Mouse (Mus musculus): ENCODE measurements around the gene Pde10a. TPM values are rescaled to one million over a fixed set of nuclear protein-coding genes. Genes with fewer than 3 reads are reported as not detected.

Gene Pde10a
- polyA plus RNA-seq (2015; fragmentation: Nextera tagmentation; extraction: Ambion mirVana), result 21.5 and 21.9 TPM in 2 replicates

GRCm38 (mm10) chr17:8525225-8525721, at the start of gene Pde10a:
Gene Pde10a, plus strand, starts transcription at chr17:8525372.
- Histone ChIP-seq H3K27me3 (peaks cover 19% of the 10 kb centered on the region), H3K4me1 (peaks cover 27% of the 10 kb centered on the region), H3K27ac (replicated peaks) (0 out of 2 replicates have a peak within 1 kb of the TSS, but pooled peaks have one; percentile 41), H3K4me2 (replicated peaks) (peak within 1 kb of the TSS; percentile 93), H3K36me3 (no peaks in the 10 kb centered on the region), H3K4me3 (peak within 1 kb of the TSS; percentile 60), H3K9ac (replicated peaks) (peak within 1 kb of the TSS; percentile 70), H3K9me3 (no peaks in the 10 kb centered on the region)
- WGBS, result 1% methylated on average over 22 of the region's 22 CpGs
- ATAC-seq (replicated peaks), result peak; percentile 3; the same call in 1 of the 2 replicates

- Histone ChIP-seq H3K9me3 (no peaks in the 10 kb centered on the region), H3K4me1 (no peaks in the 10 kb centered on the region), H3K27ac (replicated peaks) (no peak overlapping the region), H3K4me3 (no peak overlapping the region), H3K9ac (replicated peaks) (no peak overlapping the region), H3K36me3 (no peaks in the 10 kb centered on the region), H3K27me3 (no peaks in the 10 kb centered on the region), H3K4me2 (replicated peaks) (no peak overlapping the region)
- ATAC-seq (replicated peaks), result no peak
- 82% methylated on average over 3 of the region's 3 CpGs for WGBS
These were observed 46.6 kb upstream of the Pde10a start for GRCm38 (mm10) chr17:8478554-8478953.

DNA sequence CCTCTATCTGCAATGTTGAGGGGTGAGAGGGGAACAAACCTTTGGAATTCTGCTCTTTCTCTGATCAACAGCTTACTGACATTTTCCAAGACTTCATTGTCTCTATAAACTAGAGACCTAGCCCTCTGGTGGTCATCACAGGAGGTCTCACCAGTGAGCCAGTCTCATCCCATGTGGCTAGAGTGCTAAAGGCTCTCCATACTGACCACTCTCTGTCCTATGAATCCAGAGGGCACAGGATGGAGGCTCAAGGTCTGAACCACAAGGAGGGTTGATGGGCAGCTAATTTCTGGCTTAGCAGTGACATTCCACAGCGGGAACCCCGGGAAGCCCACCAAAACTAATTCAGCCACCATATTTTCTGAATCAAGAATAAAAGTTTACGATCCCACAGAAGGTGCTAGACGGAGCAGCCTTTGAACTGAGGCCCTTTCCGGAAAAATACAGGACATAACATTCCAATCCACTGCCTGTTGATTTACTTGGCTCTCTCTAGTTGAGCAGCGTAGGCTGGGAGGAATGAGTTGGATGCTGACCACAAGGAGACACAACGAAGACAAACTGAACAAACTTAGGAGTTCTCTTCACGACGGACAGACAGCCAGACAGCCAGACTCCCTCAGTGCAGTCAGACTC, 45.6 kb upstream of the Pde10a start:
- WGBS, result 87% methylated on average over 9 of the region's 9 CpGs
- H3K4me2 ChIP-seq (replicated peaks), result no peak overlapping the region
- no peaks in the 10 kb centered on the region for H3K9me3 ChIP-seq
- no peaks in the 10 kb centered on the region for H3K36me3 ChIP-seq
- H3K4me3 ChIP-seq, result no peak overlapping the region
- no peaks in the 10 kb centered on the region for H3K4me1 ChIP-seq
- H3K9ac ChIP-seq (replicated peaks), result no peak overlapping the region
- no peak for ATAC-seq (replicated peaks)
- H3K27me3 ChIP-seq, result no peaks in the 10 kb centered on the region
- H3K27ac ChIP-seq (replicated peaks), result no peak overlapping the region

- H3K4me2 ChIP-seq (replicated peaks), result no peak overlapping the region
- no peak overlapping the region for H3K27ac ChIP-seq (replicated peaks)
- 76% methylated on average over 10 of the region's 10 CpGs for WGBS
- H3K9ac ChIP-seq (replicated peaks), result no peak overlapping the region
- H3K4me1 ChIP-seq, result no peaks in the 10 kb centered on the region
- no peaks in the 10 kb centered on the region for H3K27me3 ChIP-seq
- ATAC-seq (replicated peaks), result no peak
- H3K36me3 ChIP-seq, result no peaks in the 10 kb centered on the region
- no peaks in the 10 kb centered on the region for H3K9me3 ChIP-seq
- H3K4me3 ChIP-seq, result no peak overlapping the region
These were observed 43.4 kb upstream of the Pde10a start for GRCm38 (mm10) chr17:8481797-8482196.

DNA sequence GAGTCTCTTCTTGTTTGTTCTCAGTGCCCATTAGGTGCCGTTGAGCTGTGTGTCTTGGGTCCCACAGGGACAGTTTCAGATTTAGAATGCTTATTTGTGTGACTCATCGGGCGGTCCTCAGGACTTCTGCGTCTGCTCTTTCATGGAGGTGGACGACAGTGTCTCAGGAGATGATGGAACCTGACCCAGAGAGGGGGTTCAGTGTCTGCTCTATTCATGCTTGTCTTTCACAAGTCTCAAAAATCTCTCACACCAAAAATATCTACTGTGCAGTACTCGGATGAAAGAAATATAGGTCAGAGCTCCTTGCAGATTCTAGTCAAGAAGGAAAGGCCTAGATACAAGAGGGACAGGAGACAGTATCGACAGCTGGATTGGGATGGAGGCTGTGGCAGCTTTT, 42.3 kb upstream of the Pde10a start:
- Histone ChIP-seq H3K27me3 (no peaks in the 10 kb centered on the region), H3K4me3 (no peak overlapping the region), H3K27ac (replicated peaks) (no peak overlapping the region), H3K36me3 (no peaks in the 10 kb centered on the region), H3K4me2 (replicated peaks) (no peak overlapping the region), H3K9me3 (no peaks in the 10 kb centered on the region), H3K9ac (replicated peaks) (no peak overlapping the region), H3K4me1 (no peaks in the 10 kb centered on the region)
- no peak for ATAC-seq (replicated peaks)
- WGBS, result 87% methylated on average over 7 of the region's 7 CpGs

- ATAC-seq (replicated peaks), result no peak
- Histone ChIP-seq H3K4me2 (replicated peaks) (no peak overlapping the region), H3K4me3 (no peak overlapping the region), H3K9me3 (no peaks in the 10 kb centered on the region), H3K4me1 (no peaks in the 10 kb centered on the region), H3K9ac (replicated peaks) (no peak overlapping the region), H3K27me3 (no peaks in the 10 kb centered on the region), H3K36me3 (no peaks in the 10 kb centered on the region), H3K27ac (replicated peaks) (no peak overlapping the region)
- WGBS, result 76% methylated on average over 3 of the region's 3 CpGs
These were observed 40.9 kb upstream of the Pde10a start for GRCm38 (mm10) chr17:8484246-8484645.

GRCm38 (mm10) chr17:8485146-8485545, 40.0 kb upstream of the Pde10a start:
- no peak overlapping the region for H3K27ac ChIP-seq (replicated peaks)
- no peaks in the 10 kb centered on the region for H3K27me3 ChIP-seq
- no peaks in the 10 kb centered on the region for H3K36me3 ChIP-seq
- no peak overlapping the region for H3K4me3 ChIP-seq
- H3K4me1 ChIP-seq, result no peaks in the 10 kb centered on the region
- no peaks in the 10 kb centered on the region for H3K9me3 ChIP-seq
- no peak overlapping the region for H3K9ac ChIP-seq (replicated peaks)
- no peak for ATAC-seq (replicated peaks)
- H3K4me2 ChIP-seq (replicated peaks), result no peak overlapping the region

DNA sequence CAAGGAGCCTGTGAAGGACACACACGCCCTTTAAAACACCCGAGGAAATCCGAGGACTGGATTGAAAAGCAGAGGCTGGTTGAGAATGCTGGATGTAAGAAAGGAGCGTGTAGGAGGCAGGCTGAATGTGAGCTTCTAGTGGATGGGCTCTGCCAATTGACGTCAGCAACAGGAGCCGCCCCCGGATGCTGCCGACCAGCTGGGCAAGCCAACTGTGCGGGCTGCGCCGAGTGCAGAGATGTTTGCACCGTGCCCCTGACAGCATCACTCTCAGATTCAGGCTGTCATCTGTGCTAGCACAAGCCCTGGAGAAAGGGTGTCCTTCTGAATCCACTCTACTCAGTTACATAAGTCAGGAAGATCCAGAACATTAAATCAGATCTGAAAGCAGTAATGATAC, 37.3 kb upstream of the Pde10a start:
- no peaks in the 10 kb centered on the region for H3K27me3 ChIP-seq
- H3K4me2 ChIP-seq (replicated peaks), result 0 out of 2 replicates have a peak overlapping the region, but pooled peaks have one; percentile 20
- no peak for ATAC-seq (replicated peaks)
- WGBS, result 62% methylated on average over 12 of the region's 12 CpGs
- no peak overlapping the region for H3K27ac ChIP-seq (replicated peaks)
- no peaks in the 10 kb centered on the region for H3K9me3 ChIP-seq
- H3K4me1 ChIP-seq, result no peaks in the 10 kb centered on the region
- H3K9ac ChIP-seq (replicated peaks), result no peak overlapping the region
- no peak overlapping the region for H3K4me3 ChIP-seq
- no peaks in the 10 kb centered on the region for H3K36me3 ChIP-seq

DNA sequence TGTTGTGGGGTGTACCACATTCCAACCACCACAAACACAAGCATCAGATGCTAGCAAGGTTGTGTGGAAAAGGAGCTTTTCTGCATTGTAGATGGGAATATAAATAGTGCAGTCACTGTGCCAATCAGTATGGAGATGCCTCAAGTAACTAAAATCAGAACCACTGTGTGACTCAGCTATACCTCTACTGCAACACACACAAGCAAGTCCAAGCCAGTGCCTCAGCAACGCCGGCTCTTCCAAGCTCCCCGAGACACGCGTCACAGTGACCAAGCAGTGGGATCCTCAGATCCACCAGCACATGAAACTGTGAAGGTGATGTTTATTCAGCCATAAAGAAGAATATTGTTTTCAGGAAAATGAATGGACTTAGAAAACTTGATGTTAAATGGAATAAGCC, 34.2 kb upstream of the Pde10a start:
- WGBS, result 91% methylated on average over 5 of the region's 5 CpGs

DNA sequence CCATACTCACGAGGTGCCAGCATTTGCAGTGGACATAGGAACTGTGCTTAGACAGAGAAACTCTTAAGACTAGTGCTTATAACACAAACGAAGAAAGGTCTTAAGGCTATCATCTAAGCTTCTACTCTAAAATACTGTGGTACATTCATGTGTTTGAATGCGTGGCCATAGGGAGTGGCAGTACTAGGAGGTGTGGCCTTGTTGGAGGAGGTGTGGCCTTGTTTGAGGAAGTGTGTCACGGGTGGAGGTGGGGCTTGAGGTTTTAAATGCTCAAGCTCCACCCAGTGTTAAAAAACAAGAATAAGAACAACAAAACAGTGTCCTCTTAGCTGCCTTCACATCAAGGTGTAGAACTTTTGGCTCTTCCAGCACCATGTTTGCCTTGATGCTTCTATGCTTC, 31.7 kb upstream of the Pde10a start:
- H3K4me1 ChIP-seq, result no peaks in the 10 kb centered on the region
- ATAC-seq (replicated peaks), result no peak

More for the DNA sequence above, 34.2 kb upstream of the Pde10a start:
- no peak overlapping the region for H3K4me3 ChIP-seq
- ATAC-seq (replicated peaks), result no peak
- H3K4me2 ChIP-seq (replicated peaks), result no peak overlapping the region
- H3K4me1 ChIP-seq, result no peaks in the 10 kb centered on the region
- H3K9me3 ChIP-seq, result no peaks in the 10 kb centered on the region
- H3K9ac ChIP-seq (replicated peaks), result no peak overlapping the region
- no peak overlapping the region for H3K27ac ChIP-seq (replicated peaks)
- no peaks in the 10 kb centered on the region for H3K36me3 ChIP-seq
- H3K27me3 ChIP-seq, result no peaks in the 10 kb centered on the region

GRCm38 (mm10) chr17:8498151-8498550, 27.0 kb upstream of the Pde10a start:
- H3K4me3 ChIP-seq, result no peak overlapping the region
- ATAC-seq (replicated peaks), result no peak
- H3K9me3 ChIP-seq, result no peaks in the 10 kb centered on the region
- no peaks in the 10 kb centered on the region for H3K4me1 ChIP-seq
- H3K9ac ChIP-seq (replicated peaks), result no peak overlapping the region
- no peak overlapping the region for H3K4me2 ChIP-seq (replicated peaks)
- H3K27me3 ChIP-seq, result no peaks in the 10 kb centered on the region
- 64% methylated on average over 1 of the region's 1 CpGs for WGBS
- H3K27ac ChIP-seq (replicated peaks), result no peak overlapping the region
- H3K36me3 ChIP-seq, result no peaks in the 10 kb centered on the region

More for the DNA sequence above, 31.7 kb upstream of the Pde10a start:
- no peak overlapping the region for H3K4me2 ChIP-seq (replicated peaks)
- no peak overlapping the region for H3K4me3 ChIP-seq
- 84% methylated on average over 4 of the region's 4 CpGs for WGBS
- no peak overlapping the region for H3K9ac ChIP-seq (replicated peaks)
- H3K36me3 ChIP-seq, result no peaks in the 10 kb centered on the region
- no peak overlapping the region for H3K27ac ChIP-seq (replicated peaks)
- H3K27me3 ChIP-seq, result no peaks in the 10 kb centered on the region
- H3K9me3 ChIP-seq, result no peaks in the 10 kb centered on the region

- ATAC-seq (replicated peaks), result no peak
These were observed 26.5 kb upstream of the Pde10a start for GRCm38 (mm10) chr17:8498655-8499054.

More at GRCm38 (mm10) chr17:8498655-8499054, 26.5 kb upstream of the Pde10a start:
- no peak overlapping the region for H3K4me2 ChIP-seq (replicated peaks)
- no peaks in the 10 kb centered on the region for H3K36me3 ChIP-seq
- H3K9me3 ChIP-seq, result no peaks in the 10 kb centered on the region
- H3K4me1 ChIP-seq, result no peaks in the 10 kb centered on the region
- no peaks in the 10 kb centered on the region for H3K27me3 ChIP-seq
- 37% methylated on average over 5 of the region's 5 CpGs for WGBS
- no peak overlapping the region for H3K27ac ChIP-seq (replicated peaks)
- H3K4me3 ChIP-seq, result no peak overlapping the region
- no peak overlapping the region for H3K9ac ChIP-seq (replicated peaks)
